Mouse (Mus musculus): Measurements from ENCODE around the gene Gpld1.
"Not testable (repeated sequence)": the region's sequence is repeated elsewhere in the genome, so short reads cannot be mapped to it uniquely, and the experiment has no call there.

Gpld1 gene

GRCm38 (mm10) chr13:24945567-24945966, 2.6 kb downstream of the Gpld1 start:
- intact Hi-C loops (cut with DNase I), result no loop called here

DNA sequence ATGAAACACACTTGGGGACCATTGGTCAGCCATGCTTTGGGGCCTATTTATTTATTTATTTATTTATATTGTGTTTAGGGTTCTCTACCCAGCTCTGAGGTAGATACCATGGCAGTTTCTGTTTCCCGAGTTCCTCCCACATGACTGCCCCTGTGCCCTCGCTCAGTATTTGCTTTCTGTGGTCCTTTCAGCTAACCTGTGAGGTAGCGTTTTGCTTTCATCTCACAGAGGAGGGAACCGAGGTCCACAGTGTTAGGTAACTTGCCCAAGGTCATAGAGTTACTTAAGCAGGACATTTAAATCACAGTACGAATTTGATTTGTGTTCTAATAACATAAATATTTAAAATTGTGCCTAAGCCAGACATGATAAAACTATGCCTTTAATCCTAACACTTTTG, 4.2 kb downstream of the Gpld1 start:
- intact Hi-C loops (cut with DNase I), result no loop called here

GRCm38 (mm10) chr13:24948870-24949269, 5.9 kb downstream of the Gpld1 start:
- intact Hi-C loops (cut with DNase I), result no loop called here

DNA sequence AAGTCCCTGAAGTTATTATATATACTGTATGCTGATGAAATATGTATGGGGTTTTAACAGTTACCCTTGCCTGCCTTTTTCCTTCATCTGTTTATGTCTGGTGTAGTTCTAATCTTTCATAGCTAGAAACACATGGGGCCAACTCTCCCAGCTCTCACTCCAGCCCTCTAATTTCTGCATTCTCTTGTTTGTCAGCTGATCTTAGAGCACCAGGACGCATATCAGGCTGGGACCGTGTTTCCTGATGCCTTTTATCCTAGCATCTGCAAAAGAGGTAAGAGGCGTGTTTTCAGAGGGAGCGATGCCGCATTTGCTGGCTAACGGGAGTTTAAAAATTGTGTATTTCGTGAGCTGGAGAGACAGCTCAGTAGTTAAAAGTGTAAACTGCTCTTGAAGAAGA, 9.7 kb downstream of the Gpld1 start:
- intact Hi-C loops (cut with DNase I), result no loop called here

DNA sequence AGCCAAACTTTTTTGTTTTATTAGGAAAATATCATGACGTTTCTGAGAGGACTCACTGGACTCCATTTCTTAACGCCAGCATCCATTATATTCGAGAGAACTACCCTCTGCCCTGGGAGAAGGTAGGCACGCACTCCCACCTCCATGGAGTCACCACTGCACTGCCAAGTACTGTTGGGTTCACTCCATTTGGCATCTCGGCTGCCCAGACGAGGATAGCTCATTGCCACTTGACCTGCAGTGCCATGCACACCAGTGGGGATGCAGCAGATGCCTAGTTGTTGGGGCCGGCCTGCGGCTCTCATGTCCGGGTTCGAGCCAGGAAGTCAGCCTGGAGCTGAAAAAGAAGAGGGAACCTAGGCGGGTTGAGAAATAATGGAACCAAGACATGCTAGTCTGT, 12.1 kb downstream of the Gpld1 start:
- intact Hi-C loops (cut with DNase I), result no loop called here

- intact Hi-C loops (cut with DNase I), result no loop called here
Measured at GRCm38 (mm10) chr13:24955500-24955899, 12.5 kb downstream of the Gpld1 start.

DNA sequence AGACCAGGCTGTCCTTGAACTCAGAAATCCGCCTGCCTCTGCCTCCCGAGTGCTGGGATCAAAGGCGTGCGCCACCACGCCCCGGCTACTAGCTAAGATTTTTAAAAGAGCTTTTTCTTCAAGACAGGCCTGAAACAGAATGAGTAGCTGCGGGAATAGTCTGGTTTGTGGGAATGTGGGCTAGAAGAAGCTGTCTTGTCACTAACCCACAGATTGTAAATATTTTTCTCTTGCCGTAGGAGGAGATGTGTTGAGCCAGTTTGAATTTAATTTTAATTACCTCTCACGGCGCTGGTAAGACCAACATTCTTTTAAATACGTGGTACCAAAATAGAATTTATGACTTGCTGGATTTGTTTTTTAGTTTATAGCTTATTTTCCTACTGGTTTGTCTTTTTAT, 15.7 kb downstream of the Gpld1 start:
- intact Hi-C loops (cut with DNase I), result no loop called here

- intact Hi-C loops (cut with DNase I), result no loop called here
Measured at GRCm38 (mm10) chr13:24960084-24960483, 17.1 kb downstream of the Gpld1 start.

DNA sequence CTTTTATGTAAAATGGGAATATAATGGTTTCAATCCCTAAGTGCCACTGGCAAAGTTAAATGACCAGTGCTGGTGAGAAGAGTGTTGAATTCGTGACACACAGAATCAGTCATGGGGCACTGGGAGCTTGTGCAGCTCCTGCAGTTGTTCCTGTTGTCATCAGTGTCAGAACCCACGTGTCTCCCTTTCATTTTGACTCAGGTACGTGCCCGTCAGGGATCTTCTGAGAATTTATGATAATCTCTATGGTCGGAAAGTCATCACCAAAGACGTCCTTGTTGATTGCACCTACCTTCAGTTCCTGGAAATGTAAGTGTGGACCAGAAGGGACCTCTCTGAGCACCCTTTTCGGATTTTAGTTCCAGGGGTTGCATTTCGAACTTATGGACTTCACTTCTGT, 19.2 kb downstream of the Gpld1 start:
- intact Hi-C loops (cut with DNase I), result no loop called here

- intact Hi-C loops (cut with DNase I), result no loop called here
Measured at GRCm38 (mm10) chr13:24965130-24965845, 22.3 kb downstream of the Gpld1 start.

DNA sequence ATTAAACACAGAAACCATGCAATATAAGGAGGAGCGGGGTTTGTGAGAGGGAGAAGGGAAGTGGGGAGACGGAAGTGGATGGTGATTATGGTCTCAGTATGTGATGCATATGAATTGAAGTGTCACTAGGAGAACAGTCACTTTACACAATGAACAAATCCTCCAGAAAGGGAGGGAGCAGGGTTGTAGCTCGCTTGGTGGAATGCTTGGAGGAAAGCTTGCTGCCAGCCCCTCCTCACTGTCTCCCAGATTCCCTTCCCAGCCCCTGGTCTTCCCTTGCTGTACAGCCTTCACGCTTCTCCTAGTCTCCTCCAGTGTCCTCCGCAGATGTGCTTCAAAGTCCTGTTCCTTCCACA, 22.9 kb downstream of the Gpld1 start:
- intact Hi-C loops (cut with DNase I), result no loop called here

DNA sequence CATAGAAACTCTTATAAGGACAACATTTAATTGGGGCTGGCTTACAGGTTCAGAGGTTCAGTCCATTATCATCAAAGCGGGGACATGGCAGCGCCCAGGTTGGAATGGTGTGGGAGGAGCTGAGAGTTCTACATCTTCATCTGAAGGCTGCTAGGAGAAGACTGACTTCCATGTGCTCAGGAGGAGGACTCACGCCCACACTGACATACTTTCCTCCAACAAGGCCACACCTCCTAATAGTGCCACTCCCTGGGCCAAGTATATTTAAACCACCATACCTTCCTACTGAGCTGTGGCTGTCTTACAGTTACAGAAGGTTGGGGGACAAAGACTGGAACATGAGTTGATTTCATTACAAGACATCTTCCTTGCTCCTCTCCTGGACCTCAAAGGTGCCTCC, 28.8 kb downstream of the Gpld1 start:
- intact Hi-C loops (cut with DNase I), result not testable (repeated sequence)

- intact Hi-C loops (cut with DNase I), result no loop called here
Measured at GRCm38 (mm10) chr13:24976384-24976783, 33.4 kb downstream of the Gpld1 start.

DNA sequence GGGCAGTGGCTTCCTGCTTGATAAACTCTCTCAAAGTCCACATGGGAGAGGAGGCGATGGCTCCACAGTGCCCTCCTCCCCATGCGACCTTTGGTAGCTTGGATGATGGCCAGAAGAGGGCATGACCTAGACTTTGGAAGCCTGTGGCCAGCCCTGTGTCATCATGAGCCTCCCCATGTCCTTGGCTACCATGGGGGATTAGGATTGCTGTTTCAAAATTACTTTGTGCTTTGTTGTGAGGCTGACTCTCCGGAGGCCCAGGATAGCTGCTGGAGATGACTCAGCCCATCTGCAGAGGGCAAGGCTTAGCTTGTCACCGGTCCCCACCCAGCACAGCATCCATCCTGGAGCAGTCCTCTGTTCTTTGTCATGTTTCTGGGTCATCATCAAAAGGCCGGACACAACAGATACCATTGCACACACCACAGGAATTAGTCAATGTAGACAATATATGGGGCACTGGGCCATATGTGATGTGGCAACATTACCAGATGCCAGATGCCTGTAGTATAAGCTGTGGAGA, 34.9 kb downstream of the Gpld1 start:
- intact Hi-C loops (cut with DNase I), result no loop called here

- intact Hi-C loops (cut with DNase I), result no loop called here
Measured at GRCm38 (mm10) chr13:24981031-24981430, 38.1 kb downstream of the Gpld1 start.

DNA sequence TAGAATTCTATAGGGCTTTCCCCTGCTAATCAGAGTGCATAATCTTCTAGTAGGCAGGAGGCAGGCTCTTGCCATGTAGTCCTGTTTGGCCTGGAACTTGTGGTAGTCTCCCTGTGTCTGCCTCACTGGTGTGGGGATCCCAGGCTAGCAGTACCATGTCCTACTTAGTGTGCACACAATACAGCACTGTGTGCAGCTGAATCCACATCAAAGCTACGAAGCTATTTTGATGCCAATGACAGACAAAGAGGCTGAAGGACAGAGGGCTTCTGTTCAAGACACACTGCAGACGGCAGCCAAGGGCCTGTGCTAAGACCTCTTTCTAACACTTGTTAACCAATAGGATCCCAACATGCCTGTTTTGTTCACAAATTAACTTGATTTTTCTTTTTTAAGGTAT, 42.5 kb downstream of the Gpld1 start:
- intact Hi-C loops (cut with DNase I), result no loop called here

DNA sequence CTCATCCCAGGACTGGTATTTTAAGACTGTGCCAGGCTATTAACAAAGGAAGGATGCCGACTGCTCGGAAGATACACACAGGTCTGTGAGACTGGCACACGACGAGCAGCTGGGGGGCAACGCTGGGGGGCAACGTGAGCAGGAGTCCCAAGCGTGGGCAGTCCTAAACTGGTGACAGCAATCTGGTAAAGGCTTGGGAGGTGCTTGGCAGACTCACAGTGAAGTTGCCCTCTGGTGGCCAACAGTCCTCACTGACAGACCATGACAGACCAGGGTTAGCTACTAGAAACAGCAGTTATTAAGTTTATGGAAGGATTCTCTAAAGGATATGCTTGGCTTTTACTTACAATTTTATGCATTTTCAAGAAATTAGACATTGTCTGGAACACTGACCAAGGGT, 45.4 kb downstream of the Gpld1 start:
- intact Hi-C loops (cut with DNase I), result loop anchor here (1.0 kb wide), 1 partner anchor 50 kb away; no protein-coding TSS in a partner anchor

DNA sequence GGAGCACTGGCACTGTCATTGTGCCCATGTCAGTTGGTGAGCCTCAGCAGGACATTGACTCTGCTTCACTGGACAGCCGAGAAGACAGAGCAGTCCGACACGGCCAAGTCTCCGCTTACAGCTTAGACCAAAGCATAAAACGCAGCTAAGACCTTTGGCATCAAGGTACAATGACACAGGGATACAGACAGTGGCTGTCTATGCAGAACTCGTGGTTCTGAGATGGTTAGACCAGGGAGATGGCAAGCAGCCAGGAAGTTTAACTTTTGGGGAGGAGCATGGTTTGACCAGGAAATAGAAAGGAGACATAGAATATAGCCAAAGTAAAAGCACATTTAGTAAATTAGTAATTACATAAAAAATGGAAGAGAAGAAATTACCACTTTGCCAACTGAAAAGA, 46.1 kb downstream of the Gpld1 start:
- intact Hi-C loops (cut with DNase I), result no loop called here

- intact Hi-C loops (cut with DNase I), result no loop called here
Measured at GRCm38 (mm10) chr13:24993160-24993559, 50.2 kb downstream of the Gpld1 start.

- intact Hi-C loops (cut with DNase I), result no loop called here
Measured at GRCm38 (mm10) chr13:24999538-24999937, 56.6 kb downstream of the Gpld1 start.

- intact Hi-C loops (cut with DNase I), result no loop called here
Measured at GRCm38 (mm10) chr13:25002965-25003364, 60.0 kb downstream of the Gpld1 start.

- intact Hi-C loops (cut with DNase I), result no loop called here
Measured at GRCm38 (mm10) chr13:25007115-25007514, 64.2 kb downstream of the Gpld1 start.

- intact Hi-C loops (cut with DNase I), result no loop called here
Measured at GRCm38 (mm10) chr13:25018316-25018715, 75.4 kb downstream of the Gpld1 start.

Data from adrenal gland (tissue).